Comparison of ENCODE assay signal across 8 mouse cellular contexts in genomic region chr3:108562133-108562730, GRCm38 (mm10). TPM values are rescaled to one million over a fixed set of nuclear protein-coding genes. Genes with fewer than 3 reads are reported as not detected.
A peak's percentile ranks its signal among the peaks of the same experiment; 100 is the strongest.
DNase-seq lines count a peak whose midpoint lies in the region; ATAC-seq and TF ChIP-seq lines count a peak whose summit lies in the region.

Tmem167b (minus strand) TSS chr3:108562466.

- H3K27ac ChIP-seq in MEL (ENCODE audit: control insufficient read depth, low read depth, low read length): peak within 1 kb of the TSS; percentile 93
- peak within 1 kb of the TSS; percentile 79 for H3K27ac ChIP-seq in cerebellum, adult 2 months (ENCODE audit: insufficient read depth, low read length)
- H3K27ac ChIP-seq in forebrain, postnatal 0 days (ENCODE audit: low read depth, low read length): peak within 1 kb of the TSS; percentile 77
- peak within 1 kb of the TSS; percentile 94 for H3K27ac ChIP-seq in lung, embryonic 15.5 days

- peaks cover 6% of the 10 kb centered on the region for H3K79me2 ChIP-seq in MEL (ENCODE audit: control insufficient read depth, insufficient read depth, low read length, poor library complexity)

- H3K9ac ChIP-seq in MEL (ENCODE audit: control insufficient read depth, low read depth, low read length, poor library complexity, severe bottlenecking): peak within 1 kb of the TSS; percentile 95
- H3K9ac ChIP-seq in forebrain, postnatal 0 days: peak within 1 kb of the TSS; percentile 85
- peak within 1 kb of the TSS; percentile 82 for H3K9ac ChIP-seq in lung, embryonic 15.5 days

- no peak for TF ChIP-seq RAD21 in MEL (IDR thresholded peaks at IDR 0.05; ENCODE audit: low read depth, low read length)

- H3K4me2 ChIP-seq in forebrain, postnatal 0 days (ENCODE audit: low read depth): peak within 1 kb of the TSS; percentile 77
- peak within 1 kb of the TSS; percentile 80 for H3K4me2 ChIP-seq in lung, embryonic 15.5 days

- WGBS in cerebellum, adult 2 months: under 1% methylated on average over 45 of the region's 45 CpGs
- WGBS in forebrain, postnatal 0 days: under 1% methylated on average over 45 of the region's 45 CpGs
- WGBS in lung, embryonic 15.5 days: under 1% methylated on average over 45 of the region's 45 CpGs

- H3K4me3 ChIP-seq in MEL (ENCODE audit: control insufficient read depth in 1 of 2, insufficient read depth in 1 of 2, low read depth in 2 of 2, low read length in 2 of 2): peak within 1 kb of the TSS; percentile 93
- peak within 1 kb of the TSS; percentile 71 for H3K4me3 ChIP-seq in cerebellum, adult 2 months (replicated peaks; ENCODE audit: insufficient read depth, low read depth, low read length)
- peak within 1 kb of the TSS; percentile 83 for H3K4me3 ChIP-seq in forebrain, postnatal 0 days (ENCODE audit: low read depth, low read length)
- H3K4me3 ChIP-seq in lung, embryonic 15.5 days: peak within 1 kb of the TSS; percentile 85

- peaks cover 0 to 9% of the 10 kb centered on the region in 2 experiments; a peak in 2 of 4 replicates for H3K36me3 ChIP-seq in MEL (ENCODE audit: control insufficient read depth in 1 of 2, insufficient read depth in 2 of 2, low read length in 2 of 2)
- H3K36me3 ChIP-seq in forebrain, postnatal 0 days (ENCODE audit: insufficient read depth): peaks cover 26% of the 10 kb centered on the region
- peaks cover 25% of the 10 kb centered on the region for H3K36me3 ChIP-seq in lung, embryonic 15.5 days

- TF ChIP-seq CTCF in MEL (IDR thresholded peaks at IDR 0.05 in 2 of 3, conservative IDR thresholded peaks at IDR 0.05 in 1 of 3; ENCODE audit: control insufficient read depth in 1 of 3, insufficient read depth in 1 of 3, low read depth in 2 of 3, low read length in 3 of 3, poor library complexity in 1 of 3, severe bottlenecking in 1 of 3): 0 out of 6 replicates have a peak, but pooled peaks of 1 of the 3 experiments have one; percentile 2
- TF ChIP-seq CTCF in cerebellum, adult 2 months (IDR thresholded peaks at IDR 0.05; ENCODE audit: borderline replicate concordance, insufficient read depth, low read depth, low read length): no peak
- no peak for TF ChIP-seq CTCF in forebrain, postnatal 0 days (IDR thresholded peaks at IDR 0.05; ENCODE audit: low read depth)

- TF ChIP-seq EP300 in MEL (IDR thresholded peaks at IDR 0.05; ENCODE audit: low read depth in 1 of 2, low read length in 2 of 2): peak in 1 of 2 experiments; percentile 4; a peak in 1 of 4 replicates

- peak; percentile 97 for ATAC-seq in forebrain, postnatal 0 days
- peak; percentile 97 for ATAC-seq in lung, embryonic 15.5 days (ENCODE audit: borderline replicate concordance, extremely low read depth, low FRiP score, low TSS enrichment)

- no peaks in the 10 kb centered on the region for H3K9me3 ChIP-seq in MEL (replicated peaks; ENCODE audit: insufficient read depth, low read length)
- no peaks in the 10 kb centered on the region for H3K9me3 ChIP-seq in forebrain, postnatal 0 days (ENCODE audit: low read length)
- no peaks in the 10 kb centered on the region for H3K9me3 ChIP-seq in lung, embryonic 15.5 days

- peak; percentile 62 to 83; a peak in 3 of 4 replicates for TF ChIP-seq POLR2A in MEL (IDR thresholded peaks at IDR 0.05; ENCODE audit: control insufficient read depth in 1 of 2, insufficient read depth in 1 of 2, low read depth in 1 of 2, low read length in 2 of 2, poor library complexity in 1 of 2)
- peak; percentile 46; the same call in 1 of the 2 replicates for TF ChIP-seq POLR2A in cerebellum, adult 2 months (IDR thresholded peaks at IDR 0.05; ENCODE audit: borderline replicate concordance, insufficient read depth, low read length)

- H3K27me3 ChIP-seq in MEL (ENCODE audit: control insufficient read depth in 1 of 2, insufficient read depth in 2 of 2, low read length in 2 of 2): no peaks in the 10 kb centered on the region
- no peaks in the 10 kb centered on the region for H3K27me3 ChIP-seq in cerebellum, adult 2 months (ENCODE audit: control insufficient read depth, insufficient read depth, low read length)
- no peaks in the 10 kb centered on the region for H3K27me3 ChIP-seq in forebrain, postnatal 0 days (ENCODE audit: insufficient read depth, low read length)
- H3K27me3 ChIP-seq in lung, embryonic 15.5 days: no peaks in the 10 kb centered on the region

- DNase-seq in MEL (ENCODE audit: low read depth, low spot score): peak; percentile 99
- DNase-seq in cerebellum, adult 2 months: peak; percentile 98
- DNase-seq in forebrain, postnatal 0 days: peak; percentile 99
- peak; percentile 96 for DNase-seq in heart, postnatal 4 days
- peak; percentile 97 to 98 for DNase-seq in layer of hippocampus, adult 8-10 months (ENCODE audit: low spot score in 2 of 2)
- peak; percentile 95 for DNase-seq in ovary, adult 18-20 months (ENCODE audit: low spot score)
- peak; percentile 98 for DNase-seq in thymus, postnatal 0 days (ENCODE audit: low spot score)

- H3K4me1 ChIP-seq in MEL (ENCODE audit: control insufficient read depth in 1 of 2, insufficient read depth in 2 of 2, low read length in 2 of 2): peaks cover 4% of the 10 kb centered on the region in 2 experiments; a peak in 2 of 4 replicates
- H3K4me1 ChIP-seq in cerebellum, adult 2 months (ENCODE audit: control insufficient read depth, insufficient read depth, low read length): 0 out of 2 replicates have a peak, but pooled peaks cover 3% of the 10 kb centered on the region
- no peaks in the 10 kb centered on the region for H3K4me1 ChIP-seq in forebrain, postnatal 0 days (ENCODE audit: insufficient read depth)
- peaks cover 21% of the 10 kb centered on the region for H3K4me1 ChIP-seq in lung, embryonic 15.5 days

TF ChIP-seq in MEL, 35 proteins besides CTCF, POLR2A, EP300 and RAD21:
- TF ChIP-seq TAL1 (IDR thresholded peaks at IDR 0.05; ENCODE audit: low read length): no peak
- no peak for TF ChIP-seq MYB (IDR thresholded peaks at IDR 0.05; ENCODE audit: low read depth, low read length)
- TF ChIP-seq BHLHE40 (IDR thresholded peaks at IDR 0.05; ENCODE audit: borderline replicate concordance, low read depth, low read length): no peak; the same call in 1 of the 2 replicates
- peak; percentile 97 for TF ChIP-seq MYC (IDR thresholded peaks at IDR 0.05; ENCODE audit: low read depth, low read length)
- no peak for TF ChIP-seq USF2 (IDR thresholded peaks at IDR 0.05; ENCODE audit: borderline replicate concordance in 1 of 2, insufficient read depth in 1 of 2, low read depth in 1 of 2, low read length in 2 of 2)
- no peak; the same call in 1 of the 2 replicates for TF ChIP-seq MAZ (IDR thresholded peaks at IDR 0.05; ENCODE audit: low read depth, low read length)
- no peak for TF ChIP-seq GATA1 (IDR thresholded peaks at IDR 0.05; ENCODE audit: low read depth, low read length)
- TF ChIP-seq CHD1 (IDR thresholded peaks at IDR 0.05; ENCODE audit: low read depth, low read length): no peak
- peak; percentile 82 for TF ChIP-seq NRF1 (IDR thresholded peaks at IDR 0.05; ENCODE audit: insufficient read depth, low read depth, low read length, poor library complexity, severe bottlenecking)
- TF ChIP-seq ZMIZ1 (IDR thresholded peaks at IDR 0.05; ENCODE audit: low read depth, low read length): peak; percentile 61; the same call in 1 of the 2 replicates
- TF ChIP-seq HCFC1 (IDR thresholded peaks at IDR 0.05; ENCODE audit: low read depth, low read length): peak; percentile 95
- no peak; the same call in 1 of the 2 replicates for TF ChIP-seq GABPA (IDR thresholded peaks at IDR 0.05; ENCODE audit: low read depth, low read length)
- peak; percentile 67; the same call in 1 of the 2 replicates for TF ChIP-seq POLR2AphosphoS2 (IDR thresholded peaks at IDR 0.05; ENCODE audit: low read length)
- TF ChIP-seq JUND (IDR thresholded peaks at IDR 0.05; ENCODE audit: low read depth, low read length): no peak
- peak; percentile 93; the same call in 1 of the 2 replicates for TF ChIP-seq MXI1 (IDR thresholded peaks at IDR 0.05; ENCODE audit: low read depth, low read length)
- peak; percentile 69 for TF ChIP-seq NELFE (IDR thresholded peaks at IDR 0.05; ENCODE audit: low read depth, low read length)
- no peak for TF ChIP-seq POLR2AphosphoS5 (IDR thresholded peaks at IDR 0.05; ENCODE audit: borderline replicate concordance, low read depth, low read length)
- peak; percentile 99 for TF ChIP-seq SIN3A (IDR thresholded peaks at IDR 0.05; ENCODE audit: low read length)
- no peak for TF ChIP-seq MAFK (IDR thresholded peaks at IDR 0.05; ENCODE audit: borderline replicate concordance, low read depth, low read length)
- peak; percentile 92 for TF ChIP-seq TBP (IDR thresholded peaks at IDR 0.05; ENCODE audit: low read depth, low read length)
- TF ChIP-seq MAX (IDR thresholded peaks at IDR 0.05; ENCODE audit: low read length): peak; percentile 83; the same call in 1 of the 2 replicates
- TF ChIP-seq UBTF (IDR thresholded peaks at IDR 0.05; ENCODE audit: borderline replicate concordance, insufficient read depth, low read depth, low read length): no peak
- no peak for TF ChIP-seq ZKSCAN1 (IDR thresholded peaks at IDR 0.05; ENCODE audit: low read depth, low read length)
- peak; percentile 92 for TF ChIP-seq ELF1 (IDR thresholded peaks at IDR 0.05; ENCODE audit: low read depth, low read length)
- peak; percentile 15; the same call in 1 of the 2 replicates for TF ChIP-seq TCF12 (IDR thresholded peaks at IDR 0.05; ENCODE audit: low read depth, low read length)
- peak; percentile 64; the same call in 1 of the 2 replicates for TF ChIP-seq ETS1 (IDR thresholded peaks at IDR 0.05; ENCODE audit: low read depth, low read length)
TF ChIP-seq in MEL: peak in this region for 13.

RNA-seq across cellular contexts. Expression of gene Tmem167b, which starts in this region (rescaled TPM):
- total RNA-seq in MEL (2012; rRNA removed): 15.1 and 20.8 TPM in 2 replicates
- 10 to 100 TPM in 1 of 2 experiments, not detected in 1; 15.9 TPM for polyA plus RNA-seq in MEL (2012; ENCODE audit: insufficient read depth in 1 of 2, insufficient read length in 2 of 2, low read depth in 1 of 2, low replicate concordance in 2 of 2, missing spikeins in 1 of 2)
- polyA plus RNA-seq in cerebellum, adult 2 months (2012; rRNA removed): 14.7 and 16.7 TPM in 2 replicates
- 59.6 and 70.2 TPM in 2 replicates for total RNA-seq in forebrain, postnatal 0 days (2014; rRNA removed)
- 42.5 and 50.0 TPM in 2 replicates for polyA plus RNA-seq in forebrain, postnatal 0 days (2015; fragmentation: Nextera tagmentation; extraction: Ambion mirVana)
- total RNA-seq in heart, postnatal 4 days (2021): 10 to 100 TPM; 32.4 to 34.7 TPM
- 10 to 100 TPM; 48.9 to 63.5 (median 54.0) TPM for total RNA-seq in layer of hippocampus, adult 8-10 months (2022)
- 43.1 and 43.3 TPM in 2 replicates for polyA plus RNA-seq in lung, embryonic 15.5 days (2015; fragmentation: Nextera tagmentation; extraction: Ambion mirVana)
- 31.3 and 32.0 TPM in 2 replicates for polyA plus RNA-seq in thymus, postnatal 0 days (2015; fragmentation: Nextera tagmentation; extraction: Ambion mirVana)

Comparison
In these comparisons a context has a peak if more than half of its experiments do, and no peak if none do; other contexts are left out.
1. Peak in every context shown above with its lines: DNase-seq, ATAC-seq, H3K4me3 ChIP-seq and H3K27ac ChIP-seq.